Mouse (Mus musculus): Measurements from ENCODE around the gene Gna14. TPM values are rescaled to one million over a fixed set of nuclear protein-coding genes. Genes with fewer than 3 reads are reported as not detected.

The Gna14 gene
- polyA plus RNA-seq, 1 experiment, result not detected

DNA sequence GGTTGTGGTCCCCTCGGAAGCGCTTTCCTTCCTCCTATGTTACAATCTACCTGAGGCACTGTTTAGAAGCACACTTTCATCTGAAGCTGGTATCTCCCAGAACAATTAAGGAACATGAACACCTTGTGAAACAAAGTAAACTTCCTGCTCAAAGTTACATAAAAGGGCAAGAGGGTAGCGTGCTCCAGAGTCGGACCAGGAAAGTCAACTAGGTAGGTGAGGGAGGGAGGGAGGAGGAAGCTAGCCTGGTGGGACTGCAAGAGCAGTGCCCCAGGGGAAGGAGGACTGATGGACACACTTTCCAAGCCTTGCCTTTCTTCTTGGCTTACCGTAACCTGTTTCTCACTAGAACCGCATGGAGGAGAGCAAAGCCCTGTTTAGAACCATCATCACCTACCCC lies 172.1 kb downstream of the Gna14 start:
- 91% methylated on average over 6 of the region's 6 CpGs for WGBS
- no peaks in the 10 kb centered on the region for H3K4me1 ChIP-seq (ENCODE audit: control insufficient read depth, insufficient read depth, low read length)
- H3K4me3 ChIP-seq (ENCODE audit: insufficient read depth, low read depth, low read length), result no peak overlapping the region
- no peak overlapping the region for H3K27ac ChIP-seq (ENCODE audit: insufficient read depth, low read depth, low read length)
- no peak for TF ChIP-seq POLR2A (IDR thresholded peaks at IDR 0.05; ENCODE audit: insufficient read depth, low read depth, low read length)
- TF ChIP-seq CTCF (IDR thresholded peaks at IDR 0.05; ENCODE audit: insufficient read depth, low read depth, low read length), result no peak

DNA sequence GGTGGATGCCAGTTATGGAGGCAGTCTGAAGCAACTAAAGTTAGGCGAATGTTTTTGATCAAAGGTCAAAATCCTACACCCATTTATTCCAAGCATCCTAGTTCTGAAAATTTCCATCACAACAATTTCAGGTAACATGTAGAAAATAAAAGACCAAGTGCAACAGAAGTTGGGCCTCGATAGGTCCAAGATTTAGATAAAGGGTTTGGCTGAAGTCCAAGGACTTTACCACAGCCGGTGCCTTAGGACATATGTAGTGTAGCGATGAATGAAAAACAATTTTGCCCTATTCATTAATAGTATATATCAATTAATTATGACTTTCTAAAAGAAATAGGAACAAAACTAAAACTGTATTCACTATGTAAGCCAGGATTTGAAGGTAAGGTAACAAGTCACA lies 187.6 kb downstream of the Gna14 start:
- TF ChIP-seq CTCF (IDR thresholded peaks at IDR 0.05; ENCODE audit: insufficient read depth, low read depth, low read length) (no peak), POLR2A (IDR thresholded peaks at IDR 0.05; ENCODE audit: insufficient read depth, low read depth, low read length) (no peak)
- WGBS, result 92% methylated on average over 4 of the region's 4 CpGs
- no peak overlapping the region for H3K4me3 ChIP-seq (ENCODE audit: insufficient read depth, low read depth, low read length)
- no peak overlapping the region for H3K27ac ChIP-seq (ENCODE audit: insufficient read depth, low read depth, low read length)
- H3K4me1 ChIP-seq (ENCODE audit: control insufficient read depth, insufficient read depth, low read length), result no peaks in the 10 kb centered on the region

DNA sequence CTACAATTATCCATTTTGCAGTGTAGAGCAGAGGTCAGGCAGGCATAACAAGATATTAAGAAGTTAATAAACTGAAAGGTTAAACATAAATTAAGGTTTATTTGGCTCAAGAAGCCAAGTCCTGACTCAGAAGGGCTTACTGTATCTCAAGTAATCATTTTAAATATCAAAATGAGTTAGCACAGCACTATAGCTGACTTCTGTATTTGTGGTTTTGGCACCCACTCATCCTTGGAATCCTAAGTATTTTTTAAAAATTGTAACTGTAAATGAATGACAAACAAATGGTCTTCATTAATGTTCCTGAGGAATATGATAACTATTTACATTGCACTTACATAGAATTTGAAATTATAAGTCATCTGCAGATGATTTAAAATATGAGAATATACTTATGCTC lies 189.4 kb downstream of the Gna14 start:
- Histone ChIP-seq H3K4me1 (ENCODE audit: control insufficient read depth, insufficient read depth, low read length) (no peaks in the 10 kb centered on the region), H3K4me3 (ENCODE audit: insufficient read depth, low read depth, low read length) (no peak overlapping the region), H3K27ac (ENCODE audit: insufficient read depth, low read depth, low read length) (no peak overlapping the region)
- no peak for TF ChIP-seq POLR2A (IDR thresholded peaks at IDR 0.05; ENCODE audit: insufficient read depth, low read depth, low read length)
- no peak for TF ChIP-seq CTCF (IDR thresholded peaks at IDR 0.05; ENCODE audit: insufficient read depth, low read depth, low read length)

DNA sequence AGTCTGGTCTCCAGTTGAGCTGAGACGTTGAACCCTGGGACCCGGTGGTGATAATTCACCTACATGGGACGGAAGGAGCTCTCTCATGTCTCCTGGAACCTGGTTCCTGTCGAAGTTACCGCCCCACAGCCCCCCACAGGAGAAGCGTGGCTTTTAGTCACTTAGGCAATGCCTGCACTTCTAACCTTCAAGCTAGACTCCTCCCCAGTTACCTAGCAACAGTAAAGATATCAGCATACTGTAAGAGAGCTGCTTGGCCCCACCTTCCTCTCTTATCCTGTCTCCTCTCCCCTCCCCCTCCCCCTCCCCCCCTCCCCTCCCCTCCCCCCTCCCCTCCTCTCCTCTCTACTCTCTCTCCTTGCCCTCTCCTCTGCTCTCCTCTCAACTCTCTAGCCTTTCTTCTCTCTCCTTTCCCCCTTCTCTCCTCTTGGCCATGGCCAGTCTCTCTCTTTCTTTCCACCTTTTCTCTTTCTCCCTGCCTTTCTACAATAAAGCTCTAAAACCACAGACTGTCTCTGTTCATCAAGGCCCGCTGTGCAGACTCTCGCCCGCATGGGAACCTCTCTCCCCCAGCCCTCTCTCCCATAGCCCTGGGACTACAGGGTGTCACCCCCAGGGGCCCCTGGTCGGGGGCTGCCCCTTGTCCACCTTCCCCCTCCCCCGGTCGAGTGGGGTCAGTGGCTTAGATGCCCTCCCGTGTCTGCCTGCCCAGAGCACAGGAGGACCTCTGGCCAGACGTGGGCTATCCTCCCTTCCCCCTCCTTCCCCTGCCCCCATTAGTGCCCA lies 190.2 kb downstream of the Gna14 start:
- no peak overlapping the region for H3K27ac ChIP-seq (ENCODE audit: insufficient read depth, low read depth, low read length)
- TF ChIP-seq CTCF (IDR thresholded peaks at IDR 0.05; ENCODE audit: insufficient read depth, low read depth, low read length) (no peak), POLR2A (IDR thresholded peaks at IDR 0.05; ENCODE audit: insufficient read depth, low read depth, low read length) (no peak)
- 54% methylated on average over 14 of the region's 14 CpGs for WGBS
- no peak overlapping the region for H3K4me3 ChIP-seq (ENCODE audit: insufficient read depth, low read depth, low read length)
- H3K4me1 ChIP-seq (ENCODE audit: control insufficient read depth, insufficient read depth, low read length), result no peaks in the 10 kb centered on the region

Data from olfactory bulb, adult 2 months (tissue).